Mouse (Mus musculus): ENCODE data around the gene Tiprl.

Tiprl gene

DNA sequence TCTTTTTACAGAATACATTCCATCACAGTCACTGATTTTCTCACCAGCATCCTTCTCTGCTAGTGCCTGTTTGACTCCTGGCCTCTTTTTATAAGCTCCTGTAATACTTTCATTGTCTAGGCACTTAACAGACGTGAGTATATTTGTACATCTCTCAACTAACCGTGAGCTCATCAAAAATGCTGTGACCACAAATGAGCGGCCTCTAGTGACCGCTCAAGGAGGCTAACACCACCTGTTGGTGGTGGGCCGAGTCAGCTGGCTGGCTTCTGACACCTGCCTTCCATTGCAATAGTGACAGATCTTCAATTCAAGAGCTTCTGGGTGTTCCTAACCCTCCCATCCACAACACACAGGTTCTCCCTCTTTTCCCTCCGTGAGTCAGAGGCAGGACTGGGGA is 53.4 kb downstream of the Tiprl start:
- Histone ChIP-seq H3K27me3 (ENCODE audit: insufficient read depth, low read length) (no peaks in the 10 kb centered on the region), H3K4me3 (replicated peaks; ENCODE audit: low read length) (no peak overlapping the region), H3K4me1 (replicated peaks; ENCODE audit: low read depth, low read length) (peaks cover 40% of the 10 kb centered on the region), H3K9me3 (ENCODE audit: low read length) (no peaks in the 10 kb centered on the region), H3K36me3 (ENCODE audit: insufficient read depth, low read length) (peaks cover 58% of the 10 kb centered on the region)
- TF ChIP-seq POU5F1 (IDR thresholded peaks at IDR 0.05; ENCODE audit: borderline replicate concordance, low read length) (no peak), NANOG (IDR thresholded peaks at IDR 0.05; ENCODE audit: borderline replicate concordance, low read length) (no peak), CTCF (conservative IDR thresholded peaks at IDR 0.05; ENCODE audit: low read length) (no peak)

DNA sequence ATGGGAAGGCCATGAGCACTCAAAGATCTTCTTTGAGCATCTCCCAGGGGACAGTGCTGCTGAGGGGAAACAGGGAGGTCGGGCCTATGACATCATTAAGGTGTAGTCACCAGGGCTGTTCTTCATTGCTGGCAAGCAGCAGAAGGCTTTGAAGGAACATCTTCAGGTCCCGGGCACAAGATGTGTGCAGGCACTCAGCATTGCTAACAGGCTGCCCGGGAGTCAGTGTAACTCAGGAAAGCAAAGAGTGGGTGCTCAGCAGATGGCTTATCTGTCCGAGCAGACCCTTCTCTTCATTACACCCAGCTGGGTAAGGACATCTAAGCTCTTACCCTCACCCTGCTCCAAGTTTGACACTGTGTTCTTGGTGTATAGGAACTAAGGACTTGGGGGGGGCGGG is 57.5 kb downstream of the Tiprl start:
- H3K36me3 ChIP-seq (ENCODE audit: insufficient read depth, low read length), result peaks cover 61% of the 10 kb centered on the region
- no peaks in the 10 kb centered on the region for H3K27me3 ChIP-seq (ENCODE audit: insufficient read depth, low read length)
- peaks cover 19% of the 10 kb centered on the region for H3K4me1 ChIP-seq (replicated peaks; ENCODE audit: low read depth, low read length)
- no peak overlapping the region for H3K4me3 ChIP-seq (replicated peaks; ENCODE audit: low read length)
- H3K9me3 ChIP-seq (ENCODE audit: low read length), result no peaks in the 10 kb centered on the region
- TF ChIP-seq NANOG (IDR thresholded peaks at IDR 0.05; ENCODE audit: borderline replicate concordance, low read length) (no peak), POU5F1 (IDR thresholded peaks at IDR 0.05; ENCODE audit: borderline replicate concordance, low read length) (no peak), CTCF (conservative IDR thresholded peaks at IDR 0.05; ENCODE audit: low read length) (no peak)

DNA sequence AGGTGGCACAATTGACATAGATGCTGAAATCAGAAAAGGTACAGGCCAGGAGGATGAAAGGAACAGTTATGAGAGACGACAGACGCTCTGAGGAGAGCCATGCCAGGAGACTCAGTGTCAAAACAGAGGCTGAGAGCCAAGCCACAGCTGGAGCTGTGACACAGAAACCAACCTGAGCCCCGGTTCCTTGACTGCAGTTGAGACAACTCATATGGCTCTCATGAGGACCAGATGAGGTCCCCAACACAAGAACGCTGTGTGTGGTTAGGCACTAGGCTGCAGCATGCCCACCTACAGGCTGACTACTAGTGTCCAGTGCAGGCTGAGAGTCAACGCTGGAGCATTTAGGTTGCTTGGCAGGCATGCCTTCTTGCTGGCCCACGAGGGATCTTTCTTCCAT is 58.7 kb downstream of the Tiprl start:
- H3K4me1 ChIP-seq (replicated peaks; ENCODE audit: low read depth, low read length), result peaks cover 18% of the 10 kb centered on the region
- H3K27me3 ChIP-seq (ENCODE audit: insufficient read depth, low read length), result no peaks in the 10 kb centered on the region
- no peak overlapping the region for H3K4me3 ChIP-seq (replicated peaks; ENCODE audit: low read length)
- peaks cover 48% of the 10 kb centered on the region for H3K36me3 ChIP-seq (ENCODE audit: insufficient read depth, low read length)
- no peak for TF ChIP-seq POU5F1 (IDR thresholded peaks at IDR 0.05; ENCODE audit: borderline replicate concordance, low read length)
- no peak for TF ChIP-seq CTCF (conservative IDR thresholded peaks at IDR 0.05; ENCODE audit: low read length)
- TF ChIP-seq NANOG (IDR thresholded peaks at IDR 0.05; ENCODE audit: borderline replicate concordance, low read length), result no peak
- H3K9me3 ChIP-seq (ENCODE audit: low read length), result no peaks in the 10 kb centered on the region

DNA sequence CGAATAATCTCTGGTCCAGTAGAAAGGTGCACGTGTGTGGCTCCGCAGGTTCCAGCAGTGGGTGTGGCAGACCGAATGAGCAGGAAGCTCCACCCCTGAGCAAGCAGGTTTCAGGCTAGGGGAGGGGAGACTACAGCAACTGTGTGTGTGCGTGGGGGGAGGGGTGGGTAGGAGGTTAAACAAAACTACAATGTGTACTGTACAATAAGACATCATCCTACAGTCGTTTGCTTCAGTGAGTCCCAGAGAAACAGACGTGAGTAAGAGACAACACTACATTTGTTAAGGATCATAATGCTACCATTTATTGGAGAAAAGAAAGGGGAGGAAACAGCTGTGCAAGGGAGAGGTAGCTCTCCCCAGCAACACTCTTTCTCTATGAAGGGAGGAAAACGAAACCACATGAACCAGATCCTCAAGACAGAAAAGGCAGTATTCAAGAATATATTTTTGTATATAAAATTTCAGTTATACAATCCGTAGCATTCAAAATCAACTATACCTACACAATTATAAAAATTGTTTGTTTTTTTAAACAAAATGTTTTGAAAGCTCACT is 62.7 kb downstream of the Tiprl start:
- Histone ChIP-seq H3K9me3 (ENCODE audit: low read length) (peaks cover 16% of the 10 kb centered on the region), H3K4me1 (replicated peaks; ENCODE audit: low read depth, low read length) (peaks cover 16% of the 10 kb centered on the region), H3K4me3 (replicated peaks; ENCODE audit: low read length) (no peak overlapping the region), H3K27me3 (ENCODE audit: insufficient read depth, low read length) (no peaks in the 10 kb centered on the region), H3K36me3 (ENCODE audit: insufficient read depth, low read length) (peaks cover 27% of the 10 kb centered on the region)
- TF ChIP-seq NANOG (IDR thresholded peaks at IDR 0.05; ENCODE audit: borderline replicate concordance, low read length) (no peak), POU5F1 (IDR thresholded peaks at IDR 0.05; ENCODE audit: borderline replicate concordance, low read length) (no peak), CTCF (conservative IDR thresholded peaks at IDR 0.05; ENCODE audit: low read length) (no peak)

DNA sequence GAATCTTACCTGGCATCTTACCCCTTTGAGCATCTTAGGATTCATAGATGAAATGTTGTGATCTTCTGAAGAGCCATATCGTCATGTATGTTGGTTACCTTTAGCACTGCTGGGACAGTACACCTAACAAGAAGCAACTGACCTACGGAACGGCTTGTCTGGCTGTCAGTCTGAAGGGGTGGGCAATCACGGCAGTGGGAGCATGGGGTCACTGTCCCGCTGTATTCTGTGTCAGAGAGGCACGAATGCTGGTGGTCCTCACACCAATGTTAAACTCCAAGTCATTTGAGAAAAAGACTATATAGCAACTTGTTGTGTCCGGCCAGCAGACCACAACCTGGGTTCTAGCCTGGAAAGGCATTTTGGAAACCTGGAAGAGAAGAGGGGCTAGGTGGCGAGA is 65.5 kb downstream of the Tiprl start:
- H3K4me3 ChIP-seq (replicated peaks; ENCODE audit: low read length), result no peak overlapping the region
- H3K4me1 ChIP-seq (replicated peaks; ENCODE audit: low read depth, low read length), result peaks cover 9% of the 10 kb centered on the region
- H3K36me3 ChIP-seq (ENCODE audit: insufficient read depth, low read length), result peaks cover under 1% of the 10 kb centered on the region
- H3K9me3 ChIP-seq (ENCODE audit: low read length), result peaks cover 16% of the 10 kb centered on the region
- TF ChIP-seq NANOG (IDR thresholded peaks at IDR 0.05; ENCODE audit: borderline replicate concordance, low read length) (no peak), CTCF (conservative IDR thresholded peaks at IDR 0.05; ENCODE audit: low read length) (no peak), POU5F1 (IDR thresholded peaks at IDR 0.05; ENCODE audit: borderline replicate concordance, low read length) (no peak)
- H3K27me3 ChIP-seq (ENCODE audit: insufficient read depth, low read length), result no peaks in the 10 kb centered on the region

DNA sequence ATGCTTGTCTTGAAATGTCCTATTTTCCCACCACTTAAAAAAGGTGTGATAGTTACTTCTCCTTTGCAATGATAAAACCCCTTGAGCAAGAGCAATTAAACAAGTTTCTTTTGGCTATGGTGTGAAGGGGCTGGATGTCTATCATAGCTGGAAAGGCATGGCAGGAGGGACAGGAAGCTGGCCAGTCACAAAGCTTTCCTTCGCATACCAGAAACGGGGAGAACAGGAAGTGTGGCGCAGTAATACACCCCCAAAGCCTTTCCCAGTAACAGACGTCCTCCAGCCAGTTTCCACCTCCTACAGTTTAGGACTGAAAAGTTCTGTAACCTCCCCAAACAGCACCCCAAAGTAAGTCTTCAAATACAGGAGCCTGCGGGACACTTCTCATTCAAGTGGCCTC is 66.6 kb downstream of the Tiprl start:
- Histone ChIP-seq H3K4me3 (replicated peaks; ENCODE audit: low read length) (no peak overlapping the region), H3K27me3 (ENCODE audit: insufficient read depth, low read length) (no peaks in the 10 kb centered on the region), H3K36me3 (ENCODE audit: insufficient read depth, low read length) (no peaks in the 10 kb centered on the region; the same call in 1 of the 2 replicates), H3K9me3 (ENCODE audit: low read length) (peaks cover 16% of the 10 kb centered on the region), H3K4me1 (replicated peaks; ENCODE audit: low read depth, low read length) (peaks cover 9% of the 10 kb centered on the region)
- TF ChIP-seq CTCF (conservative IDR thresholded peaks at IDR 0.05; ENCODE audit: low read length), result no peak
- TF ChIP-seq NANOG (IDR thresholded peaks at IDR 0.05; ENCODE audit: borderline replicate concordance, low read length), result no peak
- TF ChIP-seq POU5F1 (IDR thresholded peaks at IDR 0.05; ENCODE audit: borderline replicate concordance, low read length), result no peak

DNA sequence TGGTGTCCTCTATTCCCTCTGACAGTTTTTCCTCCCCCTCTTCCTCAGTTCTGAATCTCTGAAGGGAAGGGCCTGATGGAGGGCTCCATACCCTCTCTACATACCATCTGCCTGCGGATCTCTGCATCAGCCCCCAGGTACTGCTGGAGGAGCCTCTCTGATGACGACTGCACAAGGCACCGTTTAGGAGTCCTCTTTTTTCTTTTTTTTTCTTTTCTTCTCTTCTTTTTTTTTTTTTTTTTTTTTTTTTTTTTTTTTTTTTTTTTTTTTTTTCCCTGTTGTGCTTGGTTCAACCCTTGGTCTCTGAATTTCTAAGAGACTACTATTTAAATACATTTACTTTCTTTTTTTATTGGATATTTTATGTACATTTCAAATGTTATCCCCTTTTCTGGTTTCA is 67.3 kb downstream of the Tiprl start:
- Histone ChIP-seq H3K4me1 (replicated peaks; ENCODE audit: low read depth, low read length) (peaks cover 4% of the 10 kb centered on the region; the same call in 1 of the 2 replicates), H3K27me3 (ENCODE audit: insufficient read depth, low read length) (no peaks in the 10 kb centered on the region), H3K9me3 (ENCODE audit: low read length) (peaks cover 16% of the 10 kb centered on the region), H3K4me3 (replicated peaks; ENCODE audit: low read length) (no peak overlapping the region), H3K36me3 (ENCODE audit: insufficient read depth, low read length) (no peaks in the 10 kb centered on the region; the same call in 1 of the 2 replicates)
- TF ChIP-seq POU5F1 (IDR thresholded peaks at IDR 0.05; ENCODE audit: borderline replicate concordance, low read length) (no peak), NANOG (IDR thresholded peaks at IDR 0.05; ENCODE audit: borderline replicate concordance, low read length) (no peak), CTCF (conservative IDR thresholded peaks at IDR 0.05; ENCODE audit: low read length) (no peak)

DNA sequence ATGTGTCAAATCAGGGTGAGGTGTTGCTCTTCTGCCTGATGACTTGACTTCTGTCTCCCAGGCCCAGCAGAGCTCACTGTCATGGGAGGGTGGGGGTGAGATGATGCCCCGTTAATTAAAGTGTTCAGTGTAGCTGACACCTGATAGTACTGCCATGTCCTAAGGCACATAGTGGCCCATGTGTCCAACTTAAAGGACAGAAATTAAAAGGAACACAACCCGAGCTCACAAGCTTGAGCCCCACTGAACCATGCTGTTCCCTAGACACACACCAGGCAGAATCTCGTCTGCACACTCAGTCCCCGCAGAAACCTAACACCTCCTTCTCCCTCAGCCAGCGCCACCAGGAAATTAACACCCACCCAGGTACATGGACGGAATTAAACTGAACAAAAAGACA is 71.9 kb downstream of the Tiprl start:
- Histone ChIP-seq H3K4me3 (replicated peaks; ENCODE audit: low read length) (no peak overlapping the region), H3K9me3 (ENCODE audit: low read length) (peaks cover 11% of the 10 kb centered on the region; the same call in 1 of the 2 replicates), H3K4me1 (replicated peaks; ENCODE audit: low read depth, low read length) (no peaks in the 10 kb centered on the region), H3K36me3 (ENCODE audit: insufficient read depth, low read length) (no peaks in the 10 kb centered on the region), H3K27me3 (ENCODE audit: insufficient read depth, low read length) (no peaks in the 10 kb centered on the region; the same call in 1 of the 2 replicates)
- no peak for TF ChIP-seq CTCF (conservative IDR thresholded peaks at IDR 0.05; ENCODE audit: low read length)
- no peak for TF ChIP-seq NANOG (IDR thresholded peaks at IDR 0.05; ENCODE audit: borderline replicate concordance, low read length)
- TF ChIP-seq POU5F1 (IDR thresholded peaks at IDR 0.05; ENCODE audit: borderline replicate concordance, low read length), result no peak
